Mouse (Mus musculus) T-helper 17 cell (primary cell): Measurements from ENCODE around the gene Atp5b.

Experiments used
- in situ Hi-C, 2 experiments: fragments of 300-600 bp; cut with MboI, MseI; formaldehyde crosslinking; loops; 1 replicate in 1 of 2; 2 replicates in 1 of 2; pipeline ENCODE4 v1.15.1; 2025; ENCODE audit warnings: high pct_unique_total_duplicates in 2 of 2

Atp5b gene

GRCm38 (mm10) chr10:128096313-128096692 is 13.2 kb downstream of the Atp5b start:
- in situ Hi-C loops = loop anchor here in 1 of 2 experiments (5.0 kb wide), 1 partner anchor 91 kb away; no protein-coding TSS in a partner anchor

- in situ Hi-C loops = loop anchor here in 1 of 2 experiments (5.0 kb wide), 1 partner anchor 90 kb away; no protein-coding TSS in a partner anchor
Observed at GRCm38 (mm10) chr10:128096693-128097586, 13.9 kb downstream of the Atp5b start.

- in situ Hi-C loops = loop anchor here in 1 of 2 experiments (5.0 kb wide), 1 partner anchor 90 kb away; no protein-coding TSS in a partner anchor
Observed at GRCm38 (mm10) chr10:128097587-128097971, 14.5 kb downstream of the Atp5b start.

- in situ Hi-C loops = no loop called here
Observed at GRCm38 (mm10) chr10:128110103-128110761, 27.2 kb downstream of the Atp5b start.

GRCm38 (mm10) chr10:128111227-128111626 is 28.2 kb downstream of the Atp5b start:
- in situ Hi-C loops = no loop called here

- in situ Hi-C loops = no loop called here
Observed at GRCm38 (mm10) chr10:128123833-128124232, 40.8 kb downstream of the Atp5b start.

- in situ Hi-C loops = no loop called here
Observed at GRCm38 (mm10) chr10:128124831-128125230, 41.8 kb downstream of the Atp5b start.

GRCm38 (mm10) chr10:128125951-128126350 is 42.9 kb downstream of the Atp5b start:
- in situ Hi-C loops = no loop called here

- in situ Hi-C loops = no loop called here
Observed at GRCm38 (mm10) chr10:128127497-128127896, 44.4 kb downstream of the Atp5b start.

GRCm38 (mm10) chr10:128128143-128128542 is 45.1 kb downstream of the Atp5b start:
- in situ Hi-C loops = no loop called here

- in situ Hi-C loops = no loop called here
Observed at GRCm38 (mm10) chr10:128131297-128131696, 48.2 kb downstream of the Atp5b start.

- in situ Hi-C loops = no loop called here
Observed at GRCm38 (mm10) chr10:128131812-128132211, 48.7 kb downstream of the Atp5b start.

GRCm38 (mm10) chr10:128133650-128134332 is 50.7 kb downstream of the Atp5b start:
- in situ Hi-C loops = no loop called here

- in situ Hi-C loops = no loop called here
Observed at GRCm38 (mm10) chr10:128135374-128135773, 52.3 kb downstream of the Atp5b start.
